Mouse (Mus musculus): Measurements from ENCODE around the gene Zfp651.

The Zfp651 gene

DNA sequence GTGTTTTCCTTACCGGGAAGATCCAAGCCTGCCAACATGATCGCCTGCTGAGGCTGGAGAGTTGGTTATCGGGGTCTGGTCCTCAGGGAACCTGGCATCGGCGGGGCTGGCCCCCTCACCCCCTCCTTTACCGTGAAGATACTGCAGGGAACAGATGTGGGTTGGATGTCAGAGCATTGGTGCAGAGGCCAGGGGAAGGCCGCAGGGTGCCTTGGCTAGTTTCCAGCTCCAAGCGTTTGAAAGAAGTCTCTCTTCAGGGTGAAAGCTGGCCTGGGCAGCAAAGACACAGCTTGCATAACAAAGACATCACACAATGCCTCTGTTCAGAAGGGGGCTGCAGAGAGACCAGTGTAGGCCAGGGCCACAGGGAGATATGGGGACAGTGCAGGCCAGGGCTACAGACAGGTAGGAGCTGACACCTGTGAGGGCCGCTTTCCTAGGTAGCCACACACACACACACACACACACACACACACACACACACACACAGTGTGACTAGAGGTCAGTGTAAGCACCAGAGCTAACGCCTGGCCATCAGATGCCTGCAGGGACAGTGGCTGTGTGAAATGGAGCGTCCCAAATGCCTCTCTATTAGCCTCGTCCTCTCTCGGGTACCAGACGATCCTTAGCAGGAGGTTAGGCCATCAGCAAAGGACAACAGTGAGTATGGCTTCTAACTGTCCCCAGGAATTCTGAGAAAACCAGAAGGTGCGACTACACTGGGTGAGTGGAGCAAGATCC lies 51.1 kb downstream of the Zfp651 start:
- no peak for DNase-seq (ENCODE audit: low read depth, low spot score)

DNA sequence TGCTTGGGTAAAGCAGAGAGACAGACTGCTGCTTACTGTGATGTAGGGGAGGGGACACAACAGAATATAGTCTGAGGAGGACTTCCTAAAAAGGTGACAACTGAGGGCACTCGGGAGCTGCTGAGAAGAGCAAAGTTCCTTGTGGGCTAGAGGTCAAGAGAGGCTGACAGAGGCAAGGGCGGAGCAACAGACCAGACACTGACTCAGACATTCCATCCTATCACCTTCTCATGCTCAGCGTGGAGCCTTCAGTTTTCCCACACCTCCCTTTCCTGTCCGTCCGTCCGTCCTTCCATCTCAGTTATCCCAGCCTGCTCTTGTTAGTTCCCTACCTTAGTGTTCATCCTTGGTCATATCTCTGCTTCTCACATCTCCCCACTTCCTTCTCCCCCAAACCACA lies 56.1 kb downstream of the Zfp651 start:
- no peak for DNase-seq (ENCODE audit: low read depth, low spot score)

DNA sequence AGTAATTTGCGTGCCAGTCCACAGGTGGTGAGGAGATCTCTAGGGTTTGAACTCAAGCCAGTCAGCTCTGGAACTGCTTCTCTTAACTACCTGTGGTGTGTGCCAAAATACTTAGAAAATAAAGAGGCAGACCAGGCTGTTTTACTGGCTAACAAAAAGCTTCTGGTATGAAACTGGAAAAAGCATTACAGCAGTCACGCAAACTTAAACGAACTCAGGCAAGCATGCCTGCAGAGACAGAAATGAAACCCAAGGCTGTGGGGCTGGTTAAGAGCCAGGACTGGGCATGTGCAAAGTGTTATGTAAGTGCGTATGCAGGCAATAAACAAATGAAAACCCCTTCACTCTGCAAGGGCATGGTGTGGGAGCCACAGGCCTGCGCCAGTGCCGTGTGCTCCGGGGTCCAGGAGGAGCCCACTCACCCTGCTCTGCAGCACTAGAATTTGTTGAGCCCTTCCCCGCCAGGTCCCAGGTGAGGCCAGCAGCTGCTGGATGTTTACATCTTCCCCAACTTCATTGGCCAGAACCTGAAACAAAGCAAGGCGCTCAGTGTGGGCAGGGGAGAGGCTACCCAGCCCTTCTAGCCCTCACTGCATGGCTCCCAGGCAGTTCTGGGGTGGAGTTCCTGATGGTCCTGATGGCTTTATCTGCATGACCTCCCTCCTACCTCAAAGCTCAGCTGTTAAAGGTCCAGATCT lies 60.1 kb downstream of the Zfp651 start:
- DNase-seq (ENCODE audit: low read depth, low spot score), result no peak

DNA sequence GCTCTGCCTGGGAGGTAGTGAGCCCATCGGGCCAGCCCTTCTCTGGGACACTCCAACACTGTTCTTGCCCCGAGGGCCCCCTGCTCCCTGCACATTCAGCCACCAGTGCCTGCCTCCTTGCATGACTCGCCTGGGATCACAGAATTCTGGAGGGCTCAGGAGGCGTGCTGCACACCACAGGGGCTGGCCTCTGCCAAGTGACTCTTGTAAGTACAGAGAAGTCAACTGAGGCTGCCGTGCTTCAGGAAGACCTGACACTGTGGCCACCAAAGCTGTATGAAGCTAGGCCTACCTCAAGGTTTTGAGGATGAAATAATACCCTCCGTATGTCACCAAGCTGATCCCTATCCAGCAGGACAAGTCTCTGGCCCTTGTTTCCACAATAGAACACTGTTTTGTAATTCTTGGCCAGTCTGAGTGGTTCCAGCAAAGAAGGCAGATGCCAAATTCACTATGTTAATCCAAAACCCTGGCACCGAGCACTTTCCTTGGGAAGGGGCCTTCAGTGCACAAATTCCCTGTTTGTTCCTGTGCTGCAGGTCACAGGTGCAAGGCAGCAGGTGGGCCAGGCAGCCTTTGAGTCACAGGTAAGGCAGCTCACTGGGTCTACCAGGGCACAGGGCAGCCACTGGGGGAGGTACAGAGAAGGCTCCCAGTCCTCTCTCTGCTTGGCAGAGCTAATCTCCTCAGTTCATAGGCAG lies 60.8 kb downstream of the Zfp651 start:
- no peak for DNase-seq (ENCODE audit: low read depth, low spot score)

DNA sequence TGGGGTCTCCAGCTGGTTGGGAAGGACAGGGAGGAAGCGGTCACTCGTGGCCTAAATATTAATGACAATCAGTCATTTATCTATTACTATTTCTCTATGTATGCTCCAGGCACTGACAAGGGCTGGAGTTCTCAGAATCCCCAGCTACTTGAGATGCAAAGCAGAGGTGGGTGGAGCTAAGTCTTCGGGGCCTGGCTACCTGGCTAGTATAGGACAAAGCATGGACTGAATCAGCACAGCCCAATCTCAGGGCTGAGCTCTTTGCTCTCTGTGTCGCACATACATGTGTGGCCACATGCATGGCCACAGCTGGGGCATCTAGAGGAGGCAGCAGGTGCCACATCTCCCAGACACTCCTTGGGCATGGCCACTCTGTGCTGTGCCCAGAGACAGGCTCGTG lies 61.6 kb downstream of the Zfp651 start:
- DNase-seq (ENCODE audit: low read depth, low spot score), result no peak
